Mouse (Mus musculus) heart, embryonic 10.5 days (tissue): Measurements from ENCODE around the gene Spint5. TPM values are rescaled to one million over a fixed set of nuclear protein-coding genes. Genes with fewer than 3 reads are reported as not detected.
A peak's percentile ranks its signal among the peaks of the same experiment; 100 is the strongest.

Experiments
- DNase-seq: peaks from one replicate; pipeline ENCODE4 v3.0.0-alpha.2; 2017; ENCODE audit warnings: low spot score
- H3K27ac ChIP-seq: fragments of 300-500 bp; sonication (generic); 2 replicates; pipeline ENCODE4 v1.5.1; 2016; ENCODE audit warnings: mild to moderate bottlenecking
- H3K27me3 ChIP-seq: fragments of 300-500 bp; sonication (generic); 2 replicates; pipeline ENCODE4 v1.6.1; 2016; ENCODE audit warnings: mild to moderate bottlenecking; ENCODE audit not compliant: poor library complexity, insufficient read depth, severe bottlenecking
- H3K36me3 ChIP-seq: fragments of 300-500 bp; sonication (generic); 2 replicates; pipeline ENCODE4 v1.6.1; 2016; ENCODE audit warnings: mild to moderate bottlenecking, moderate library complexity
- H3K4me1 ChIP-seq: fragments of 300-500 bp; sonication (generic); 2 replicates; pipeline ENCODE4 v1.6.1; 2016; ENCODE audit warnings: mild to moderate bottlenecking
- H3K4me3 ChIP-seq: fragments of 300-500 bp; sonication (generic); 2 replicates; pipeline ENCODE4 v1.5.1; 2016; ENCODE audit warnings: mild to moderate bottlenecking, moderate library complexity
- H3K9me3 ChIP-seq: fragments of 300-500 bp; sonication (generic); 2 replicates; pipeline ENCODE4 v1.6.1; 2016; ENCODE audit warnings: mild to moderate bottlenecking, moderate library complexity
- WGBS: fragments of 180-500 bp; shearing (Covaris S2); methylation state at CpG from one replicate; pipeline ENCODE4 v1.1.7; 2016; 5-methylcytosine and 5-hydroxymethylcytosine counted together
- polyA plus RNA-seq: library from polyadenylated mRNA; unstranded; fragments of >200 nt; fragmentation: Nextera tagmentation; extraction: Ambion mirVana; gene quantifications from 2 replicates; pipeline ENCODE4 v1.2.1, GENCODE M21; 2016

The Spint5 gene
- not detected in 2 replicates for polyA plus RNA-seq

- Histone ChIP-seq H3K36me3 (no peaks in the 10 kb centered on the region), H3K9me3 (no peaks in the 10 kb centered on the region), H3K4me3 (no peak within 1 kb of the TSS), H3K27me3 (peaks cover 6% of the 10 kb centered on the region; the same call in 1 of the 2 replicates), H3K27ac (no peak within 1 kb of the TSS), H3K4me1 (no peaks in the 10 kb centered on the region)
- 75% methylated on average over 6 of the region's 6 CpGs for WGBS
- DNase-seq, result no peak
Measured at GRCm38 (mm10) chr2:164715005-164715404, at the start of gene Spint5. TSS of gene Spint5 (plus strand) at chr2:164715305.

- DNase-seq, result no peak
- no peaks in the 10 kb centered on the region for H3K4me1 ChIP-seq
- no peaks in the 10 kb centered on the region for H3K9me3 ChIP-seq
- no peaks in the 10 kb centered on the region for H3K36me3 ChIP-seq
- WGBS, result 75% methylated on average over 5 of the region's 5 CpGs
- H3K4me3 ChIP-seq, result no peak overlapping the region
- H3K27ac ChIP-seq, result no peak overlapping the region
- H3K27me3 ChIP-seq, result no peaks in the 10 kb centered on the region
Measured at GRCm38 (mm10) chr2:164670261-164670660, 44.8 kb upstream of the Spint5 start.

- WGBS, result 33% methylated on average over 1 of the region's 1 CpGs
- no peaks in the 10 kb centered on the region for H3K36me3 ChIP-seq
Measured at GRCm38 (mm10) chr2:164670938-164671337, 44.2 kb upstream of the Spint5 start.

GRCm38 (mm10) chr2:164673987-164674386, 41.1 kb upstream of the Spint5 start, which contains the start of gene Wfdc11:
TSS of gene Wfdc11 (minus strand) at chr2:164674087.
- Histone ChIP-seq H3K4me1 (peaks cover 4% of the 10 kb centered on the region; the same call in 1 of the 2 replicates), H3K27me3 (no peaks in the 10 kb centered on the region), H3K9me3 (no peaks in the 10 kb centered on the region), H3K27ac (no peak within 1 kb of the TSS), H3K4me3 (no peak within 1 kb of the TSS), H3K36me3 (no peaks in the 10 kb centered on the region)
- WGBS, result 67% methylated on average over 7 of the region's 7 CpGs
- no peak for DNase-seq

More at GRCm38 (mm10) chr2:164670938-164671337, 44.2 kb upstream of the Spint5 start:
- no peak for DNase-seq
- Histone ChIP-seq H3K27me3 (no peaks in the 10 kb centered on the region), H3K4me1 (no peaks in the 10 kb centered on the region), H3K4me3 (no peak overlapping the region), H3K27ac (no peak overlapping the region), H3K9me3 (no peaks in the 10 kb centered on the region)

GRCm38 (mm10) chr2:164676103-164676502, 39.0 kb upstream of the Spint5 start:
- H3K27ac ChIP-seq, result no peak overlapping the region
- H3K27me3 ChIP-seq, result no peaks in the 10 kb centered on the region
- no peaks in the 10 kb centered on the region for H3K9me3 ChIP-seq
- no peaks in the 10 kb centered on the region for H3K36me3 ChIP-seq
- DNase-seq, result no peak
- WGBS, result 79% methylated on average over 7 of the region's 7 CpGs
- no peak overlapping the region for H3K4me3 ChIP-seq
- H3K4me1 ChIP-seq, result peaks cover 8% of the 10 kb centered on the region; the same call in 1 of the 2 replicates

GRCm38 (mm10) chr2:164676916-164677685, 38.0 kb upstream of the Spint5 start:
- H3K36me3 ChIP-seq, result no peaks in the 10 kb centered on the region
- 79% methylated on average over 16 of the region's 16 CpGs for WGBS
- H3K4me3 ChIP-seq, result no peak overlapping the region
- H3K27ac ChIP-seq, result no peak overlapping the region
- H3K27me3 ChIP-seq, result no peaks in the 10 kb centered on the region
- peaks cover 8% of the 10 kb centered on the region; the same call in 1 of the 2 replicates for H3K4me1 ChIP-seq
- H3K9me3 ChIP-seq, result no peaks in the 10 kb centered on the region
- no peak for DNase-seq

- Histone ChIP-seq H3K9me3 (no peaks in the 10 kb centered on the region), H3K4me1 (peaks cover 8% of the 10 kb centered on the region; the same call in 1 of the 2 replicates), H3K27ac (no peak overlapping the region), H3K36me3 (no peaks in the 10 kb centered on the region), H3K27me3 (no peaks in the 10 kb centered on the region), H3K4me3 (peak overlapping the region; percentile 50)
- DNase-seq, result peak; percentile 91
- WGBS, result 20% methylated on average over 19 of the region's 19 CpGs
Measured at GRCm38 (mm10) chr2:164678848-164679625, 36.1 kb upstream of the Spint5 start.

GRCm38 (mm10) chr2:164679906-164680305, 35.2 kb upstream of the Spint5 start:
- no peaks in the 10 kb centered on the region for H3K27me3 ChIP-seq
- H3K27ac ChIP-seq, result no peak overlapping the region
- H3K9me3 ChIP-seq, result no peaks in the 10 kb centered on the region
- no peaks in the 10 kb centered on the region for H3K36me3 ChIP-seq
- H3K4me1 ChIP-seq, result peaks cover 8% of the 10 kb centered on the region; the same call in 1 of the 2 replicates
- no peak overlapping the region for H3K4me3 ChIP-seq
- 53% methylated on average over 3 of the region's 3 CpGs for WGBS
- DNase-seq, result no peak

- Histone ChIP-seq H3K27me3 (peaks cover 4% of the 10 kb centered on the region; the same call in 1 of the 2 replicates), H3K4me3 (no peak within 1 kb of the TSS), H3K4me1 (no peaks in the 10 kb centered on the region), H3K27ac (no peak within 1 kb of the TSS), H3K36me3 (no peaks in the 10 kb centered on the region), H3K9me3 (no peaks in the 10 kb centered on the region)
- 43% methylated on average over 3 of the region's 3 CpGs for WGBS
- no peak for DNase-seq
Measured at GRCm38 (mm10) chr2:164684807-164685206, 30.3 kb upstream of the Spint5 start, which contains the start of gene Wfdc13. TSS of gene Wfdc13 (plus strand) at chr2:164685107.

- no peaks in the 10 kb centered on the region for H3K36me3 ChIP-seq
- 79% methylated on average over 4 of the region's 4 CpGs for WGBS
- no peak for DNase-seq
- H3K27me3 ChIP-seq, result no peaks in the 10 kb centered on the region
- no peaks in the 10 kb centered on the region for H3K4me1 ChIP-seq
- H3K4me3 ChIP-seq, result no peak within 1 kb of the TSS
- H3K27ac ChIP-seq, result no peak within 1 kb of the TSS
- no peaks in the 10 kb centered on the region for H3K9me3 ChIP-seq
Measured at GRCm38 (mm10) chr2:164698201-164698600, 16.9 kb upstream of the Spint5 start, which contains the start of gene Spint4. TSS of gene Spint4 (plus strand) at chr2:164698501.

GRCm38 (mm10) chr2:164700959-164701358, 14.1 kb upstream of the Spint5 start:
- DNase-seq, result no peak
- H3K27ac ChIP-seq, result no peak overlapping the region
- H3K4me3 ChIP-seq, result no peak overlapping the region
- no peaks in the 10 kb centered on the region for H3K9me3 ChIP-seq
- no peaks in the 10 kb centered on the region for H3K36me3 ChIP-seq
- no peaks in the 10 kb centered on the region for H3K4me1 ChIP-seq
- WGBS, result 73% methylated on average over 5 of the region's 5 CpGs
- H3K27me3 ChIP-seq, result no peaks in the 10 kb centered on the region

- no peak for DNase-seq
- 88% methylated on average over 5 of the region's 5 CpGs for WGBS
Measured at GRCm38 (mm10) chr2:164701761-164702160, 13.3 kb upstream of the Spint5 start.

GRCm38 (mm10) chr2:164704235-164704634, 10.9 kb upstream of the Spint5 start:
- Histone ChIP-seq H3K9me3 (no peaks in the 10 kb centered on the region), H3K36me3 (no peaks in the 10 kb centered on the region), H3K27me3 (no peaks in the 10 kb centered on the region), H3K27ac (no peak overlapping the region), H3K4me1 (no peaks in the 10 kb centered on the region), H3K4me3 (no peak overlapping the region)
- DNase-seq, result no peak
- 72% methylated on average over 5 of the region's 5 CpGs for WGBS

More at GRCm38 (mm10) chr2:164701761-164702160, 13.3 kb upstream of the Spint5 start:
- Histone ChIP-seq H3K4me1 (no peaks in the 10 kb centered on the region), H3K27ac (no peak overlapping the region), H3K9me3 (no peaks in the 10 kb centered on the region), H3K4me3 (no peak overlapping the region), H3K27me3 (no peaks in the 10 kb centered on the region), H3K36me3 (no peaks in the 10 kb centered on the region)
